Mouse (Mus musculus) neural tube, embryonic 11.5 days (tissue): ENCODE results near the gene Exoc3l. TPM values are rescaled to one million over a fixed set of nuclear protein-coding genes. Genes with fewer than 3 reads are reported as not detected.
"Not testable (repeated sequence)": the region's sequence is repeated elsewhere in the genome, so short reads cannot be mapped to it uniquely, and the experiment has no call there.

Experiments
- ATAC-seq: fragments of 200-750 bp; cut with Nextera tagmentation; 2 replicates; pipeline ENCODE4 v1.8.0; 2017; ENCODE audit warnings: moderate number of reproducible peaks, mild to moderate bottlenecking, moderate TSS enrichment, moderate library complexity; ENCODE audit not compliant: insufficient read depth, low FRiP score, low TSS enrichment
- DNase-seq: peaks from one replicate; pipeline ENCODE4 v3.0.0-alpha.2; 2015; ENCODE audit warnings: low spot score
- H3K27ac ChIP-seq: fragments of 300-500 bp; sonication (generic); 2 replicates; pipeline ENCODE4 v1.5.1; 2014; ENCODE audit warnings: low read depth, mild to moderate bottlenecking, low read length
- H3K27me3 ChIP-seq: fragments of 300-500 bp; sonication (generic); 2 replicates; pipeline ENCODE4 v1.6.1; 2014; ENCODE audit warnings: mild to moderate bottlenecking, low read length, mixed read lengths; ENCODE audit not compliant: control insufficient read depth, insufficient read depth
- H3K36me3 ChIP-seq: fragments of 300-500 bp; sonication (generic); 2 replicates; pipeline ENCODE4 v1.6.1; 2014; ENCODE audit warnings: mild to moderate bottlenecking, low read length, moderate library complexity, mixed read lengths; ENCODE audit not compliant: control insufficient read depth, insufficient read depth
- H3K4me1 ChIP-seq: fragments of 300-500 bp; sonication (generic); 2 replicates; pipeline ENCODE4 v1.6.1; 2014; ENCODE audit warnings: low read length, mixed read lengths; ENCODE audit not compliant: control insufficient read depth, insufficient read depth
- H3K4me2 ChIP-seq: fragments of 300-500 bp; sonication (generic); 2 replicates; pipeline ENCODE4 v1.6.1; 2014; ENCODE audit warnings: low read depth, mild to moderate bottlenecking, moderate library complexity
- H3K4me3 ChIP-seq: fragments of 300-500 bp; sonication (generic); 2 replicates; pipeline ENCODE4 v1.5.1; 2014; ENCODE audit warnings: low read depth, low read length
- H3K9ac ChIP-seq: fragments of 300-500 bp; sonication (generic); 2 replicates; pipeline ENCODE4 v1.6.1; 2014; ENCODE audit warnings: mild to moderate bottlenecking, low read length
- H3K9me3 ChIP-seq: fragments of 300-500 bp; sonication (generic); 2 replicates; pipeline ENCODE4 v1.6.1; 2016; ENCODE audit warnings: low read length; ENCODE audit not compliant: control insufficient read depth
- WGBS: fragments of 180-500 bp; shearing (Covaris S2); extraction: QIAGEN DNeasy Blood & Tissue Kit; methylation state at CpG from one replicate; pipeline ENCODE4 v1.1.7; 2014; 5-methylcytosine and 5-hydroxymethylcytosine counted together
- polyA plus RNA-seq: library from polyadenylated mRNA; unstranded; fragments of >200 nt; fragmentation: Nextera tagmentation; extraction: Ambion mirVana; gene quantifications from 2 replicates; pipeline ENCODE4 v1.2.1, GENCODE M21; 2014

Gene Exoc3l
- polyA plus RNA-seq, 1 experiment from 2014 or later = 12.1 TPM

GRCm38 (mm10) chr8:105299962-105300361 lies 4.1 kb upstream of the Exoc3l start:
- Histone ChIP-seq H3K9me3 (no peaks in the 10 kb centered on the region), H3K36me3 (peaks cover 11% of the 10 kb centered on the region), H3K27ac (no peak overlapping the region), H3K4me1 (peaks cover 9% of the 10 kb centered on the region), H3K4me3 (no peak overlapping the region), H3K4me2 (no peak overlapping the region), H3K27me3 (no peaks in the 10 kb centered on the region), H3K9ac (no peak overlapping the region)
- ATAC-seq (no peak), DNase-seq (no peak)
- WGBS = 94% methylated on average over 8 of the region's 8 CpGs

GRCm38 (mm10) chr8:105298351-105299252 lies 2.7 kb upstream of the Exoc3l start:
- WGBS = 61% methylated on average over 18 of the region's 18 CpGs
- no peaks in the 10 kb centered on the region for H3K27me3 ChIP-seq
- H3K4me3 ChIP-seq = peak overlapping the region; percentile 97
- H3K4me1 ChIP-seq = peaks cover 9% of the 10 kb centered on the region
- DNase-seq (no peak), ATAC-seq (no peak)
- no peak overlapping the region for H3K27ac ChIP-seq
- H3K4me2 ChIP-seq = peak overlapping the region; percentile 97
- H3K9me3 ChIP-seq = no peaks in the 10 kb centered on the region
- H3K36me3 ChIP-seq = peaks cover 11% of the 10 kb centered on the region
- H3K9ac ChIP-seq = peak overlapping the region; percentile 88

GRCm38 (mm10) chr8:105297511-105298192 lies 1.8 kb upstream of the Exoc3l start, which contains the start of gene E2f4:
Gene E2f4, plus strand, starts transcription at chr8:105297663.
- Histone ChIP-seq H3K4me3 (peak within 1 kb of the TSS; percentile 97), H3K36me3 (peaks cover 9% of the 10 kb centered on the region), H3K9ac (peak within 1 kb of the TSS; percentile 88), H3K4me1 (peaks cover 9% of the 10 kb centered on the region), H3K9me3 (no peaks in the 10 kb centered on the region), H3K4me2 (peak within 1 kb of the TSS; percentile 97), H3K27ac (0 out of 2 replicates have a peak within 1 kb of the TSS, but pooled peaks have one; percentile 21), H3K27me3 (no peaks in the 10 kb centered on the region)
- DNase-seq = peak; percentile 92
- ATAC-seq = peak; percentile 86
- WGBS = under 1% methylated on average over 58 of the region's 58 CpGs

- no peak for ATAC-seq
Observed at GRCm38 (mm10) chr8:105295256-105295655, 645 bp downstream of the Exoc3l start.

GRCm38 (mm10) chr8:105294776-105295175 lies 1.1 kb downstream of the Exoc3l start:
- H3K9me3 ChIP-seq = no peaks in the 10 kb centered on the region
- ATAC-seq = no peak
- H3K9ac ChIP-seq = no peak overlapping the region
- H3K4me1 ChIP-seq = peaks cover 15% of the 10 kb centered on the region
- 70% methylated on average over 9 of the region's 9 CpGs for WGBS
- H3K27ac ChIP-seq = no peak overlapping the region
- H3K36me3 ChIP-seq = no peaks in the 10 kb centered on the region
- peaks cover 11% of the 10 kb centered on the region for H3K27me3 ChIP-seq
- no peak overlapping the region for H3K4me3 ChIP-seq
- H3K4me2 ChIP-seq = no peak overlapping the region
- no peak for DNase-seq

More at GRCm38 (mm10) chr8:105295256-105295655, 645 bp downstream of the Exoc3l start:
- Histone ChIP-seq H3K4me2 (no peak overlapping the region), H3K36me3 (peaks cover 2% of the 10 kb centered on the region; the same call in 1 of the 2 replicates), H3K27ac (no peak overlapping the region), H3K27me3 (peaks cover 7% of the 10 kb centered on the region), H3K9ac (no peak overlapping the region), H3K4me3 (no peak overlapping the region), H3K4me1 (peaks cover 12% of the 10 kb centered on the region), H3K9me3 (no peaks in the 10 kb centered on the region)
- 75% methylated on average over 11 of the region's 11 CpGs for WGBS
- DNase-seq = no peak

GRCm38 (mm10) chr8:105293405-105293804 lies 2.5 kb downstream of the Exoc3l start:
- no peak overlapping the region for H3K9ac ChIP-seq
- H3K4me3 ChIP-seq = no peak overlapping the region
- peaks cover 11% of the 10 kb centered on the region for H3K27me3 ChIP-seq
- H3K4me2 ChIP-seq = no peak overlapping the region
- DNase-seq = no peak
- no peaks in the 10 kb centered on the region for H3K36me3 ChIP-seq
- no peaks in the 10 kb centered on the region for H3K9me3 ChIP-seq
- no peak overlapping the region for H3K27ac ChIP-seq
- no peak for ATAC-seq
- WGBS = 67% methylated on average over 19 of the region's 19 CpGs
- peaks cover 11% of the 10 kb centered on the region for H3K4me1 ChIP-seq

- Histone ChIP-seq H3K9me3 (no peaks in the 10 kb centered on the region), H3K27ac (no peak overlapping the region), H3K4me2 (no peak overlapping the region), H3K27me3 (peaks cover 11% of the 10 kb centered on the region), H3K9ac (no peak overlapping the region), H3K36me3 (no peaks in the 10 kb centered on the region), H3K4me3 (no peak overlapping the region), H3K4me1 (0 out of 2 replicates have a peak, but pooled peaks cover 10% of the 10 kb centered on the region)
- WGBS = 74% methylated on average over 7 of the region's 7 CpGs
- DNase-seq (no peak), ATAC-seq (no peak)
Observed at GRCm38 (mm10) chr8:105292471-105292870, 3.4 kb downstream of the Exoc3l start.

- peaks cover 11% of the 10 kb centered on the region for H3K27me3 ChIP-seq
- not testable (repeated sequence) for H3K27ac ChIP-seq, H3K9ac ChIP-seq, DNase-seq, H3K4me2 ChIP-seq, H3K4me3 ChIP-seq, ATAC-seq, H3K36me3 ChIP-seq, H3K9me3 ChIP-seq
- 73% methylated on average over 3 of the region's 3 CpGs for WGBS
- H3K4me1 ChIP-seq = 0 out of 2 replicates have a peak, but pooled peaks cover 10% of the 10 kb centered on the region
Observed at GRCm38 (mm10) chr8:105291802-105292201, 4.1 kb downstream of the Exoc3l start.
